Mouse (Mus musculus): ENCODE data around the gene Ddx5.

GRCm38 (mm10) chr11:106773061-106773460, 15.9 kb downstream of the Ddx5 start:
- no peak for TF ChIP-seq GATA1 (IDR thresholded peaks at IDR 0.05; ENCODE audit: low read length)
- no peak for TF ChIP-seq TAL1 (IDR thresholded peaks at IDR 0.05; ENCODE audit: low read length)
